Mouse (Mus musculus) stomach, embryonic 15.5 days (tissue): ENCODE results near the gene Gm45785. TPM values are rescaled to one million over a fixed set of nuclear protein-coding genes. Genes with fewer than 3 reads are reported as not detected.
"Not testable (repeated sequence)": the region's sequence is repeated elsewhere in the genome, so short reads cannot be mapped to it uniquely, and the experiment has no call there.

Source experiments
- ATAC-seq: fragments of 200-750 bp; cut with Nextera tagmentation; 2 replicates; pipeline ENCODE4 v1.8.0; 2017; ENCODE audit warnings: low read depth, moderate number of reproducible peaks, moderate TSS enrichment; ENCODE audit not compliant: insufficient read depth, low FRiP score
- H3K27ac ChIP-seq: fragments of 300-500 bp; sonication (generic); 2 replicates; pipeline ENCODE4 v1.5.1; 2015; ENCODE audit warnings: mild to moderate bottlenecking, inconsistent platforms
- H3K27me3 ChIP-seq: fragments of 300-500 bp; sonication (generic); replicated peaks from 2 replicates; pipeline ENCODE4 v1.6.1; 2015; ENCODE audit warnings: inconsistent platforms
- H3K36me3 ChIP-seq: fragments of 300-500 bp; sonication (generic); 2 replicates; pipeline ENCODE4 v1.6.1; 2015; ENCODE audit warnings: inconsistent platforms
- H3K4me1 ChIP-seq: fragments of 300-500 bp; sonication (generic); 2 replicates; pipeline ENCODE4 v1.6.1; 2015; ENCODE audit warnings: inconsistent platforms
- H3K4me2 ChIP-seq: fragments of 300-500 bp; sonication (generic); 2 replicates; pipeline ENCODE4 v1.6.1; 2015; ENCODE audit warnings: mild to moderate bottlenecking, inconsistent platforms
- H3K4me3 ChIP-seq: fragments of 300-500 bp; sonication (generic); replicated peaks from 2 replicates; pipeline ENCODE4 v1.5.1; 2015; ENCODE audit warnings: inconsistent platforms
- H3K9ac ChIP-seq: fragments of 300-500 bp; sonication (generic); 2 replicates; pipeline ENCODE4 v1.6.1; 2015; ENCODE audit warnings: inconsistent platforms
- H3K9me3 ChIP-seq: fragments of 300-500 bp; sonication (generic); 2 replicates; pipeline ENCODE4 v1.6.1; 2016; ENCODE audit warnings: inconsistent platforms
- WGBS: fragments of 180-500 bp; shearing (Covaris S2); methylation state at CpG from one replicate; pipeline ENCODE4 v1.1.7; 2015; 5-methylcytosine and 5-hydroxymethylcytosine counted together
- polyA plus RNA-seq: library from polyadenylated mRNA; unstranded; fragments of >200 nt; fragmentation: Nextera tagmentation; extraction: Ambion mirVana; gene quantifications from 2 replicates; pipeline ENCODE4 v1.2.1, GENCODE M21; 2015

Gm45785 gene
- polyA plus RNA-seq, result not detected in 2 replicates

DNA sequence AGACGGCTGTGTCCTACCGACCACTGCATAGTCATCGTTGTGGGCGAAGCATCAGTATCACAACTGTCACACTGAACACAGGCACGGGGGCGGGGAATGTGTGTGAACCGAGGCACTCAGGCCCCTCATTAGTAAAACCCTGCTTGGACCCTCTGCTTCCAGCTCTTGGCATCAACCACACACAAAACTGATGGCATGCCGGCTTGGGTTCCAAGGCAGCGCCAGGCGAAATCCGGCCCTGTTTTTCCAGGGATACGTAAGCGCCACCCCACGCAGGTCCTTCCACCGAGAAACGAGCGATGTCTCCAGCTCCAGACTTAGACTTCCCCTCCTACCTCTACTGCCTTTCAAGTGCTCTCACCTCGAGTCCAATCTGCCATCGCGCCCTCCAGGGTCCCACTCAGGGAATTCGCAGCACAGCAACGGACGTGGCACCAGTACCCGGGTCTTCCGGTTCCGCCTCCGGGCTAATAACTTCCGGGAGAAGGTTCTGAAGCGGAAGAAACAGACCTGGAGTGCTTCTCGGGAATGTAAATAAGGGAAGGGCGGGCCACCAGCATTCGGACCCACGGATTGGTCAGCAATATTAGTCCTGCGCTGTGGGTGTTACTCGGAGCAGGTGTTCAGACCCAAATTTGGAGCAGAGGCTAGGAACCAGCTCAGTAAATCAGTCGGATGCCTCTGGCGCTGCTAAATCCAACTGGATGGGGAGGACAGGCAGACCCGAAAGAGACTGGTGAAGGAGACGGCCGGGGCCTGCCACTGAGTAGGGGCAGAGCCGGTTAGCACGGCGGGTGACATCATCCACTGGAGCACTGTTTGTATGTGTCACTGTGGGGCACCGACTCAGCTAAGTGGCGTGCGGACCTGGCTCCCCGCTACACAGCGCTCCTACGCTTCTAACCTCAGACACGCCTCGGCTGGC lies at the start of gene Gm45785:
TSS of gene Gm45785 (minus strand) at position 472 of the 925 bp plus-strand sequence.
- Histone ChIP-seq H3K27me3 (no peaks in the 10 kb centered on the region), H3K4me3 (peak within 1 kb of the TSS; percentile 67), H3K4me2 (peak within 1 kb of the TSS; percentile 99), H3K27ac (peak within 1 kb of the TSS; percentile 98), H3K36me3 (peaks cover 50% of the 10 kb centered on the region), H3K9me3 (no peaks in the 10 kb centered on the region), H3K4me1 (peaks cover 27% of the 10 kb centered on the region), H3K9ac (peak within 1 kb of the TSS; percentile 73)
- ATAC-seq, result peak; percentile 86
- under 1% methylated on average over 51 of the region's 51 CpGs for WGBS

DNA sequence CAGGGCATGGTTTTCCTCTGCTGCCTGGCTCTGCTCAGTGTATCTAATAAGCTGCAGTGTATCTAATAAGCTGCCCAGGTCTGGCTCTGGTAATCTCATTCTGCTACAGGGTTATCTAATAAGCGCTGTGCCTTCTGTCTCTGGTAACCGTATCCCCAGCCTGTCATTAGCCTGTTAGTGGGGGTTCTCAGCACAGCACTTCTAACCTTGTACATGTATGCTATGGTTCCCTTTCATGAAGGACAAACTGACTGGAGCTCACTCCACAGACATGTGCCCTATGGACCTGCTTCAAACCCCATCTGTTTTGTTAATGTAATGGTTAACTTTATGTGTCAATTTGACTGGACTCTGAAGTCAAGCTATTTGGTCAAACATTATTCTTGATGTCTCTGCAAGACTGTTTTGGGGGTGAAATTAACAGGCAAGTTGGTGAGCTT lies 49.5 kb upstream of the Gm45785 start:
- 70% methylated on average over 2 of the region's 2 CpGs for WGBS

DNA sequence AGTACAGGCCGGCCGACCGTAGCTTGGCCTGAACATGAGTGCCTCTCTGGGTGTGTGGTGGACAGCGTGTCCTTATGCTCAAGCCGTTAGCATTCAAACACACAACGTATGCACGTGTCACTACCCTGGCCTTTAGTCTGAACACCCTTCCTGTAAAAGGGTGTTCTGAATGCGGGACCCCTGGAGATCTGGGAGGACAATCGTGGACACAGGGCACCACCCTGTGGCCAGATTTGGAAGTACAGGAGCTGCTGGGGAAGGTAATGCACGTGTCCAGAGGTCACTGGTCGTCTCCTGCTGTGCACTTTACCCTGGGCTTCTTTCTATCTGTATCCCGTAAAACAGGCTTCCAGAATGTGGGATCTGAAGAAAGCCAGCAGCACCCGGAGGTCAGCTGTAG lies 47.1 kb upstream of the Gm45785 start:
- Histone ChIP-seq H3K27ac (no peak overlapping the region), H3K4me3 (no peak overlapping the region), H3K9ac (no peak overlapping the region), H3K4me2 (no peak overlapping the region), H3K27me3 (no peaks in the 10 kb centered on the region), H3K4me1 (no peaks in the 10 kb centered on the region), H3K36me3 (0 out of 2 replicates have a peak, but pooled peaks cover 4% of the 10 kb centered on the region), H3K9me3 (no peaks in the 10 kb centered on the region)
- 0 out of 2 replicates have a peak, but pooled peaks have one; percentile 6 for ATAC-seq
- WGBS, result 26% methylated on average over 13 of the region's 13 CpGs

More for the DNA sequence above, 49.5 kb upstream of the Gm45785 start:
- H3K4me1 ChIP-seq, result peaks cover 5% of the 10 kb centered on the region; the same call in 1 of the 2 replicates
- no peaks in the 10 kb centered on the region for H3K9me3 ChIP-seq
- no peak overlapping the region for H3K27ac ChIP-seq
- H3K4me3 ChIP-seq, result no peak overlapping the region
- ATAC-seq, result peak; percentile 6; the same call in 1 of the 2 replicates
- H3K36me3 ChIP-seq, result no peaks in the 10 kb centered on the region
- H3K27me3 ChIP-seq, result no peaks in the 10 kb centered on the region
- H3K4me2 ChIP-seq, result no peak overlapping the region
- H3K9ac ChIP-seq, result no peak overlapping the region

DNA sequence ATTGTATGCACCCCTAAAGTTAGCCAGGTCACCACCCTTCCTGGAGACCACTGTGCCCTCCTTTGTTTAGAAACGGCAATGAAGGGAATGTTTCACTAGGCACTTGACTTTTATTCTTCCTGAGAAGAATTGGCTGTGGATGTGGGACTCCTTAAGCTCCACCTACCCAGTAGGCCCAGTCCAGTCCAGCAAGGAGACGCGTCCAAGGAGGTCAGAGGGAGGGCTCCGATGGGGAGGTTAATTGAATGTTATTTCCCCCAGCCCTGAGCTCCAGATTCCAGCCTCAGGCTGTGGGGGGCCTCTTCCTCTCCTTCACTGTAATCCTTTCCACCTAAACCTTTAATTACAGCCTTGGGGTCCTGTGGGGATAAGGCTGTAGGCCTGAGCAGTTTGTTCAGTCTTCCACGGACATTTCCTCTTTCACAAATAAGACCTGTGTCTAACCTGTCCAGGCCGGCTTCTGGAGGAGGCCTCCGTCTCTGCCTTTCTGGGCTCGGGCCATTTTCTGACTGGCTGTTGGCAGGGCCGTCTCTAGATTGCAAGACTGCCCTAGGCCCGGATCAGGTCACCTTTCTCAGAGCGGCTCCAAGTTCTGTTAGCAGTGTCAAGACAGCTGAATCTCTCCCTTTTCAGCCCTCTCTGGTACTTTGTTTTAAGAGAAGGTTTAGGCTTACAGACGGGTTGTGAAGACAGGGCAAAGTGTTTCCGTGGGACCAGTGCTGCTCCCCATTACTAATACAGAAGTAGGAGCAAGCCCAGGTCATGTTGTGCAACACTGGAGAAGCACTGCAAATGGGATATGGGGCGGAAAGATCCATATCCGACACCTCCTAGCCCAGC lies 46.1 kb upstream of the Gm45785 start:
- H3K36me3 ChIP-seq, result peaks cover 13% of the 10 kb centered on the region
- WGBS, result 82% methylated on average over 15 of the region's 15 CpGs
- no peak overlapping the region for H3K27ac ChIP-seq
- no peak overlapping the region for H3K4me3 ChIP-seq
- no peak for ATAC-seq
- H3K9me3 ChIP-seq, result no peaks in the 10 kb centered on the region
- H3K27me3 ChIP-seq, result no peaks in the 10 kb centered on the region
- H3K4me1 ChIP-seq, result no peaks in the 10 kb centered on the region
- no peak overlapping the region for H3K4me2 ChIP-seq
- no peak overlapping the region for H3K9ac ChIP-seq

DNA sequence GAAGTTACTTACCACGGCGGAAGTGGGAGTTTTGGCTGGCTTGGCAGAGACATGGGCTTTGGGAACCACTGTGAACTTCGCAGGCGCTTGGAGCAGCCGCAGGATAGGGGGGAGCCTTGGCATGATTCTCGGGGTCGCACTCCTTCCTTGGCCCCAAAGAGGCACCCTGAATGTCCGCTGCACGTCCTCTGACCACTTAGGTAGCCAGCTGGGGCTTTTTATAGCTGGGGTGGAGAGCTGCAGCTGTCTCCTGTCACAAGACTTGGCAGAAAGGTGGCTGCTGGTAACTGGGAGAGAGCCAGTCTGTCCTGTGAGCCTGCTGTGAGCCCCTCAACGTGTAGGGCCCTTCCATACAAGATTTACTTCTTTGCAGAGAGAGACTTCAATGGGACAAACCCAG lies 44.1 kb upstream of the Gm45785 start, which contains the start of gene Cox8b:
TSS of gene Cox8b (minus strand) at position 227 of the 400 bp plus-strand sequence.
- H3K27ac ChIP-seq, result no peak within 1 kb of the TSS; the same call in 1 of the 2 replicates
- no peak within 1 kb of the TSS for H3K4me3 ChIP-seq
- no peak within 1 kb of the TSS; the same call in 1 of the 2 replicates for H3K9ac ChIP-seq
- H3K4me1 ChIP-seq, result no peaks in the 10 kb centered on the region
- H3K27me3 ChIP-seq, result no peaks in the 10 kb centered on the region
- no peaks in the 10 kb centered on the region for H3K9me3 ChIP-seq
- H3K4me2 ChIP-seq, result no peak within 1 kb of the TSS
- peaks cover 22% of the 10 kb centered on the region for H3K36me3 ChIP-seq
- WGBS, result 67% methylated on average over 10 of the region's 10 CpGs
- ATAC-seq, result no peak

DNA sequence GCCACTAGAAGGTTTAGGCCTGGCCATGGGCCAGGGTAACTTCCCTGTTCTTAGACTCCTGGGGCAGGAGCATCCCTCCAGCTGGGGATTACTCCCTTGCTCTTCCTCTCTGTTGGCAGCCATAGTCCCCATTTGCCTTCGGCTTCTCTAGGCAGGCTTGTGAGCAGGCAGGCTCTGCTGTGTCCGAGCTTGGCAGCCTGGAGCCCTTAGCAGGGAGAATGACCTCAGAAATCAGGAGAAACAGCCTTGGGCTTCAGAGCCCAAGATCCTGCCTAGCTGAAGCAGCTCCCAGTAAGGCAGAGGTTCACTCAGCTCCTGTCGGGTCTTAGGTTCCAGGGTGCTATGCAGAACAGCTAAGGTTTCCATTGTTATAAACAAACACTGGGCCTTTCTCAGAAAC lies 43.0 kb upstream of the Gm45785 start:
- 67% methylated on average over 3 of the region's 3 CpGs for WGBS
- peaks cover 29% of the 10 kb centered on the region for H3K36me3 ChIP-seq
- ATAC-seq, result no peak

DNA sequence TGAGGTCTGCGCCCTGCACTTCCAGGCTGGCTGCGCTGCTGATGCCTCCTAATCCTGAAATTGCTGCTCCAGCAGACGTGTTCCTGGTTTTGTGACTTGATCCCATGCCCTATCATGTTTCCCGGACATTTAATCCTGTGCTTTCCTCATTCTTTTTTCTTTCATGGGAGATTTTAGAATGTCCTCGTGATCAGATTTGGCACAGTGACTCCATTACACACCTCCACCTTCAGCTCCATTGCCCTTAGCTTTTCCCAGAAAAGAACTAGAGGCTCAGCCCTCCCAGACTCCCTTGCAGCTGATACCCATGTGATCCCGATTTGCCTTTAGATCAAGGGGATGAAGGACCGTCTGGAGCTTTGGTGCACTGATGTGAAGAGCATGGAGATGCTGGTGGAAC lies 41.7 kb upstream of the Gm45785 start:
- WGBS, result 85% methylated on average over 7 of the region's 7 CpGs

More for the DNA sequence above, 43.0 kb upstream of the Gm45785 start:
- H3K4me2 ChIP-seq, result no peak overlapping the region
- H3K9ac ChIP-seq, result no peak overlapping the region; the same call in 1 of the 2 replicates
- no peak overlapping the region for H3K4me3 ChIP-seq
- no peaks in the 10 kb centered on the region for H3K4me1 ChIP-seq
- H3K27me3 ChIP-seq, result no peaks in the 10 kb centered on the region
- H3K27ac ChIP-seq, result no peak overlapping the region
- H3K9me3 ChIP-seq, result no peaks in the 10 kb centered on the region

DNA sequence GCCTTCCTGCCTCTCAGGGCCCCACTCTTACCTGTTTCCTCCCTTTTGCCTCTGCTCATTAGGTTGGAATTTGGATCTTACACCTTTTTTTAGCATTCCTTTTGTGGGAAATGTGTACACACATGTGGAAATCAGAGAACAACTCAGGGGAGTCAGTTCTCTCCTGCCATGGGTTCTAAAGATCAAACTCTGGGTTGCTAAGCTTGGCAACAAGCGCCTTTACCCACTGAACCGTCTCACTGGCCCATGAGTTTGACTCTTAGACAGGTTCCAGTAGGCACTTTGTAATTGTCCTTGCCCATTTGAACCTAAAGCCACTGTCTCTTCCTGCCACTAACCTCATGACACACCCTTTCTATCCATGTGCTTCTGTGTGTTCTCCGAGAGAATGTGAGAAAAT lies 38.5 kb upstream of the Gm45785 start:
- Histone ChIP-seq H3K4me1 (no peaks in the 10 kb centered on the region), H3K4me2 (no peak overlapping the region), H3K27me3 (no peaks in the 10 kb centered on the region), H3K27ac (no peak overlapping the region), H3K9me3 (no peaks in the 10 kb centered on the region), H3K9ac (no peak overlapping the region), H3K4me3 (no peak overlapping the region), H3K36me3 (peaks cover 50% of the 10 kb centered on the region)
- no peak for ATAC-seq
- WGBS, result 91% methylated on average over 3 of the region's 3 CpGs

More for the DNA sequence above, 41.7 kb upstream of the Gm45785 start:
- no peak overlapping the region for H3K4me3 ChIP-seq
- no peak for ATAC-seq
- no peak overlapping the region for H3K9ac ChIP-seq
- H3K27me3 ChIP-seq, result no peaks in the 10 kb centered on the region
- H3K9me3 ChIP-seq, result no peaks in the 10 kb centered on the region
- H3K36me3 ChIP-seq, result peaks cover 35% of the 10 kb centered on the region
- no peak overlapping the region for H3K27ac ChIP-seq
- H3K4me2 ChIP-seq, result no peak overlapping the region
- no peaks in the 10 kb centered on the region for H3K4me1 ChIP-seq

DNA sequence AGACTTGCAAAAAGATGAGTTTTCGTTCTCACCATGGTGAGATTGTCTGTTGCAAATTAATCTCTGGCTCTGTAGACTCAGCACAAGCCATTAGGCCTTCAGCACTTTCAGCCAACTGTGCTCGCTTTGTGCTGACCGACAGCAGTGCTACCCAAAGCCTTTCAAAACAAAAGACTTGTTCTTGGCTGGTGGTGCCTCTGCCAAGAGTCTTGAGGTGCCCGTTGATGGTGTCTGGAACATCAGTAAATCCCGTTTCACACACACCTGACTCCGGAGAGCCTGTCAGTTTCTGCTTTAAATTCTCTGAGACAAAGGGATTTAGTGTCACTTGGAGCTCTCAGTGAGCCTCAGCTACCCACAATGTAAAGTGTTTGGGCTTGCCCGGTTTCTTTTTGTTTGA lies 37.9 kb upstream of the Gm45785 start:
- Histone ChIP-seq H3K9ac (no peak overlapping the region), H3K4me2 (no peak overlapping the region), H3K36me3 (peaks cover 54% of the 10 kb centered on the region), H3K9me3 (no peaks in the 10 kb centered on the region), H3K27me3 (no peaks in the 10 kb centered on the region), H3K4me1 (no peaks in the 10 kb centered on the region), H3K27ac (no peak overlapping the region), H3K4me3 (no peak overlapping the region)
- WGBS, result 87% methylated on average over 7 of the region's 7 CpGs
- no peak for ATAC-seq

DNA sequence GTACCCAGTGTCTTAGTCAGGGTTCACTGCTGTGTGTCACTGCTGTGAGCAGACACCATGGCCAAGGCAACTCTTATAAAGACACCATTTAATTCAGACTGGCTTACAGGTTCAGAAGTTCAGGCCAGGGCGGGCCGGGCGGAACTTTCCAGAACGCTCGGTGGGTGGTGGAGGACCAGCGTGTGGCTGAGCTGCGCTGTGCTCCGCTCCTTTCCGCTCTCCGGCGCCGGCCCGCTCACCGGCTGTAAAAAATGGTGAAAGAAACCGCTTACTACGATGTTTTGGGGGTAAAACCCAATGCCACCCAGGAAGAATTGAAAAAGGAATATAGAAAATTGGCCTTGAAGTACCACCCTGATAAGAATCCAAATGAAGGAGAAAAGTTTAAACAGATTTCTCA lies 34.5 kb upstream of the Gm45785 start:
- not testable (repeated sequence) for H3K4me1 ChIP-seq, H3K9ac ChIP-seq, H3K27me3 ChIP-seq, H3K27ac ChIP-seq, H3K4me3 ChIP-seq, ATAC-seq, H3K9me3 ChIP-seq, H3K4me2 ChIP-seq
- peaks cover 58% of the 10 kb centered on the region for H3K36me3 ChIP-seq
- 96% methylated on average over 16 of the region's 16 CpGs for WGBS

DNA sequence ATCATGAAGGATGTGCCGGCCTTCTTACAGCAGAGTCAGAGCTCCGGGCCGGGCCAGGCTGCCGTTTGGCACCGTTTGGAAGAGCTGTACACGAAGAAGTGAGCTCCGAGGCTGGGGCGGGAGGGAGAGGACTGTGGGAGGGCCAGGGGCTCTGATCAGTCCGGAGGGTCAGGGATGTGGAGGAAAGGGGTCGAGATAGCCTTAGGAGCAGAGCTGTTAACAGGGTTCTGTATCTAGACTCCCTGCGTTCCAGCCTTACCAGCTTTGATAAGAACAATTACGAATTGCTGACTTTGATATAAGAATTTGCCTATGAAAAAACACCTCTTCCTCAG lies 26.3 kb upstream of the Gm45785 start:
- H3K27me3 ChIP-seq, result no peaks in the 10 kb centered on the region
- peak; percentile 24 for ATAC-seq
- peak overlapping the region; percentile 78 for H3K9ac ChIP-seq
- no peaks in the 10 kb centered on the region for H3K9me3 ChIP-seq
- H3K36me3 ChIP-seq, result peaks cover 10% of the 10 kb centered on the region
- H3K27ac ChIP-seq, result peak overlapping the region; percentile 51; the same call in 1 of the 2 replicates
- H3K4me1 ChIP-seq, result peaks cover 11% of the 10 kb centered on the region
- WGBS, result 0% methylated on average over 12 of the region's 12 CpGs
- H3K4me3 ChIP-seq, result peak overlapping the region; percentile 96
- H3K4me2 ChIP-seq, result peak overlapping the region; percentile 86
